Mouse (Mus musculus) myocyte (in vitro differentiated cells): ENCODE measurements around the gene Myo9b.

Experiments used
- CEBPB ChIP-seq: IDR thresholded peaks from 2 replicates; pipeline ENCODE4 v1.6.1; 2011; ENCODE audit warnings: mild to moderate bottlenecking, moderate library complexity; ENCODE audit not compliant: poor library complexity, insufficient read depth, severe bottlenecking
- POLR2A ChIP-seq: IDR thresholded peaks from one replicate; pipeline ENCODE4 v1.6.1; 2011; ENCODE audit warnings: low read depth, mild to moderate bottlenecking, control low read depth, moderate library complexity; ENCODE audit not compliant: insufficient read length
- TCF3 ChIP-seq: IDR thresholded peaks from one replicate; pipeline ENCODE4 v1.6.1; 2011; ENCODE audit warnings: low read depth, control low read depth; ENCODE audit not compliant: insufficient read length

- TF ChIP-seq CEBPB (no peak), POLR2A (no peak), TCF3 (no peak)
Measured at GRCm38 (mm10) chr8:71305988-71306387, 33.5 kb downstream of the Myo9b start.
